Mouse (Mus musculus) B cell, adult 2 months (primary cell): ENCODE measurements at regions not wholly inside any gene's neighbourhood (a gene's known extent, or its start where the extent isn't known, plus 50 kb on each side); places are given as distances from the start of the nearest gene placed in this dataset.
"Not testable (repeated sequence)": the region's sequence is repeated elsewhere in the genome, so short reads cannot be mapped to it uniquely, and the experiment has no call there.

Source experiments
- DNase-seq, 2 experiments: peaks; one replicate each; pipeline ENCODE4 v3.0.0; 2022

- peak; percentile 6 to 17 for DNase-seq
Observed at GRCm38 (mm10) chr1:164744955-164745608, 51.4 kb upstream of the Dpt start.

DNA sequence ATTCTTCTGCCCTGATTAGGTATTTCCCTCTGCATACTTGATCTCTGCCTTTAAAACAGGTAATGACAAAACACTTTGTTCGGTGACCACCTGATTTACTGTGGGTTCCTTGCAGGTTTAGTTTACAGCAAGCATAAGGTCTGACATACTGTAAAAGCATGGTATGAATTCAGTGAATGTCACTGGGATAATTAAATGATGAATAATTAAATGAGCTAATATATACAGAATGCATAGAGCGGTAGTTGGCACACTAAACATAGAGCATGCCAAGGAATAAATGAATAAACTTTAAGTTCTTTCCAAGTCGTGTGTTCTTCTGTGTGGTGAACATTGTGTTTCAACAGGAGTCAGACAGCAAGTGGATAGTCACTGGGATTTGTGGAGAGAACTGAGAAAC, 51.9 kb upstream of the Dpt start:
- no peak for DNase-seq

- DNase-seq: not testable (repeated sequence)
Observed at GRCm38 (mm10) chr1:164742897-164743296, 53.5 kb upstream of the Dpt start.

DNA sequence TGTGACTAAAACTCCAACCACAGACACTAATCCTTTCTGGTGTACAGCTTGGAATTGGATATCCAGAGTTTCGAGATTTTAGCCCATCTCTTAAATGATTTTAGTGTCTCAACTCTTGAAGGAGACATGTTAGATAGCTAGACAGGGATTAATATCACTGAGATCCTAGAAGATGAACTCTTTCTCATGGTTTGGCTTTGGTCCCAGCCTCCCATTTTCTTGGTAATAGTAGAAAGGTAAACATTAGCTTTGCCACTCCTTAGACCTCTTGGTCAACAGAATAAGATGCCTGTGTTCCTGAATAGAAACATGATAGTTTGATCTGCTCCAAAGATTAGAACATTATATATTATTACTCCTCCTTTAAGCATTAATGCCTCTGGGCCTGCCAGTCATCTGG, 60.8 kb upstream of the Dpt start:
- no peak for DNase-seq

GRCm38 (mm10) chr1:164733741-164734140, 62.7 kb upstream of the Dpt start:
- DNase-seq: no peak

DNA sequence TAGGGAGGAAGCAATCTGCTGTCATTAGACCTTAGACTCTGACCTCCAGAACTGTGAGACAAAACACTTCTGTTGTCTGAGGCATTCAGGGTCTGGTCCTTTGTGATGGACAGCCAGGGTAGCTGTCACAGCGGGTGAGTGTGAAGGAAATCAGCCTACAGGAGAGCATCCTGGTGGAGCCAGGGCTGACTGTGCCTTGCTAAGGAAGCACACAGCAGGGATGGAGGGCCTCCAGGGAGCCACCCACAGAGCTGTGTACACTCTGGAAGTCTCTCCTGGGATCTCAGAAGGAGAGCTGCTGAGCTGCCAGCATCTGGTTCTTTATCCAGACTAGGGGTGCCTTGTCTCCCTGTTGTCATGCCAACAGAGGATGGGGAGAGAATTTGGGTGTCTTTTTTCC, 74.4 kb upstream of the Dpt start:
- DNase-seq: no peak

DNA sequence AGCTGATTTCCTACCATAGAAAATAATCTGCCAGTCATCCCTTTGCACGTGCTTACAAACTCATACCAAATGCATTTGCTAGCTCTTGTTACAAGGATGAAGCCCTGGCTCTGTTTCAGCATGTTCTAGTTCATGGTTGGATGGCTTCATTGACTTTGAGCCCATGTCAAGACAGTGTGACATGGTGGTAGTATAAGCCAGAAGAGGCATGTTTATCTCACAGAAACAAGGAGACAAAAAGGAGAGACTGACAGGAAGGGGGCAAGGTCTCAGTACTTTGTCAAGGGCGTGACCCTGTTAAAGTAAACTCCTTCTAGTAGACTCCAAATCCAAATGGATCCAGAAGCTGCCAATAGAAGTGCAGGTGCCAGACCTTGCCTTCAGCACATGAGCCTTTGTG, 81.5 kb upstream of the Dpt start:
- no peak for DNase-seq

- no peak for DNase-seq
Observed at GRCm38 (mm10) chr1:164713798-164714551, 82.5 kb upstream of the Dpt start.

DNA sequence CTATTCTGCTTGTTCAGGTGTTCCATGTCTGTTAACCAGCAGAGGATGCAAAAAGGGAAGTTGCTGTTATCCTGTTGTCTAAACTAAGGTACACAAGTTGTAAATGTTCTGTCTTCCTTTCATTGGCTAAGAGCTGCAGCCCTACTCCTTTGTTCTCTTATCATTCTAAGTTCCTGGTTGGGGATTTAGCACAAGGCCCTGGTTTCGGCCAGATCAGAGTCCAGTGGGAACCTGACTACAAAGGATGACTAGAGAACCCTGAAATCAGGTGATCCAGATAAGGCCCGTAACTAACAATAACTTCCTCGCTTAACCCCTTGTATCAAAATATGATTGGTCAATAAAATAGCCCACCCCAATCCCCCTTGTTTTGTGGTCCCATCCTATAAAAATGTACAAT, 83.9 kb upstream of the Dpt start:
- DNase-seq: no peak

DNA sequence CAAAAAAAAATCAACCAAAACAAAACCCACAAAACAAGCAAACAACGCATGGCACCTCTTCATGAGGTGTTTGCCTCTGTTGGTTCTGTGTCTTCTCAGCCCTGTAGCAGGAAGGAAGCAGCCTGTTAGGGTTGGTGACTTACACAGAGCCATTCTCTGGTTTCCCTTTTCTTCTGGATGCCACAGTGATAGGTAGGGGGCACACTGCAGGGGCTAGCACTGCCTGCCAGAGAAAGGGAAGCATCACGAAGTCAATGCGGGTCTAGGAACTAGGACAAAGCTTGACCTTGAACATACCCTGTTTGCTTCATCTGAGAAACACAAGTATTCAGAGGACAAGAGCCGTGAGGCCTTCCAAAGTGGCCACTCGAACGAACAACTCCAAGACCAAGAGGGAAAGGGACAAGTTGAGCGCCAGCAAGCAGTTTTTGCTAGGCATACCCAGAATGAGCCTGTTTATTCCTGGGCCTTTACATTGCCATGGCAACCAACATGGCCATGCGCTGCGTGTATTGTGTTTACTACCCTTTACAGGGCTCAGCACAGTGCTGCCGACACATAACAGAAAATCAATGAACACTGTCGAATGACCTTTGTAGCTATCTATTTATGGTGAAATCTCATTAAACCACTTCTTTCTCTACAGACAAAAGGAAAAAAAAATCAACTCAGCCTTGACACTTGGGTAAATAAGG, 91.9 kb upstream of the Dpt start:
- DNase-seq: no peak

DNA sequence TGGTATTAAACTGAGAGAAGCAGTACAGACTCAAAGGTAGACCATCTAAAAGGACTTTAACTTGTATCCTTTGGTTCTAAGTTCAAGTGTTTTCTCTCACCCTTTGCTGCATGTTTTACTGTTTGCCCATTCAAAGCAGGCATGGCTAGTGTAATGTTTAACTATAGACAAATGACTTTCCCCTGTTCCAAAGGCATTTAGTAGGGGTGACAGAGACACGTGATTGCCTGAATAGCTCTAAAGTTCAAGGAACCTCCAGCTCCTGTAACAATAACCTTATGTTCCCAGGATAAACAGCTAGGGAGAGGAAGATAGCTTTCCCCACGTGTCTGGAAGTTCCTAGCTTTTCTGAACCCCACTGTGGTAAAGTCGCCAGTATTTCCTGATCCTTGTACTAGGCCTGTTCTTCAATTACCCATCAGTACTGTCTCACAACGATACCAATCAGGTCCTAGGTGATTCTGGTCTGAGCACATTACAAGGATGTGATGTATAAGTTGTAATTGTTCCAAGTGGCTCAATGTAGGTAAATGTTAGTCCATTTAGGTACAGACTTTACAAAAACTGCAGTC, 92.8 kb upstream of the Dpt start:
- no peak for DNase-seq

DNA sequence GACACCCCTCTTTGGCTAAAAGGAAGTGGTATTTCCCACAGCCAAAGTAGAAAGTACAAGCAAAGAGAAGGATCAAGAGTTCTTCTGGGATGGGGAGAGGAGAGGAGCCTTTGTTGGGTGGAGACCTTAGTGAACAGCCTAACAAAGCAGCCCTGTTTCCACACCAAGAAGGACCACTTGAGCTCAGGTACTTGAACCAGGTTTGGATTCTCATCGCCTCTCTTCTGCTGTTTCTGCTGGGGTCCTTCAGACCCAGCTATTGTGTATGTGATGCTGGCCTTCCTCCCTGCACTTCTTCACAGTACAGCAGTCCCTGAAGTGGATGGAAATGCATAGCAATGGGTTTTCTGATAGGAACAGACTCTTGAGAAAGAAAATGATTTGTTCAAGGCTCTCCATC, 106.4 kb upstream of the Dpt start:
- no peak for DNase-seq

- no peak for DNase-seq
Observed at GRCm38 (mm10) chr1:164689311-164689710, 107.1 kb upstream of the Dpt start.

DNA sequence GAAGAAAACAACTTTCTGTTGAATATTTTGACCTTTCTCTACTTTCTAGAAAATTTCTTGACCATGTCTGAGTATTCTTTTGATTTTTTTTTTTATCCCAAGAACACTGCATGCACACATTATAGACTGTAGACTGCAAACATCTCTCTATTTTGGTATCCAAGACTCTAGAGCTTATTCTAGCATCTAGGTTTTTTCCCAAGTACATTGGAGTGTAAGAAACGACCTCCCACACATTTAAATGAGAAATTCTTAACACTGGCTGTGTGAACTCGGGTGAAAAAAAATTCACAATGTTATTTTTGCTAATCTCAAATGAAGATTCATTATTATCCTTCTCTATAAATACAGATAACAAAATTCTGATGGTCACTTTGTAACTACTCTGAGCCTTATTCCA, 112.0 kb upstream of the Dpt start:
- no peak for DNase-seq

- DNase-seq: no peak
Observed at GRCm38 (mm10) chr1:164683788-164684187, 112.7 kb upstream of the Dpt start.

GRCm38 (mm10) chr1:164682867-164683599, 113.4 kb upstream of the Dpt start:
- DNase-seq: no peak

DNA sequence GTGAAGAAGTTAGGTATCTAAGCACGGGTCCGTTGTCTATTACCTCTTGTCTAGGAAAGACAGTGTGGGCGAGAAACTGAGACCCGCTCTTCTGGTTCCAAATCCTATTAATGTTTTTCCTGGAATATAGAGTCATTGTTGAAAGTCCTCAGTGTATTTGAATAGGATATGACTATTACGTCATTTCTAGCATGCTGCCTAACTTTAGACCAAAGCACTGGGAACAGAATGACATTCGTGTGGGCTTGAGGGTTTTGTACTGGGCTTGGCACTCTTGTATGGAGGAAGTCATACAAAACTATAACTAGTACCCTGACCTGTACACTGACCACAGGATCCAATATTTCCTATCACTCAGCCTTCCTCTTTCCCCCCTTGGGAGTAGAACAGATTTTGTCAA, 114.0 kb upstream of the Dpt start:
- no peak for DNase-seq

DNA sequence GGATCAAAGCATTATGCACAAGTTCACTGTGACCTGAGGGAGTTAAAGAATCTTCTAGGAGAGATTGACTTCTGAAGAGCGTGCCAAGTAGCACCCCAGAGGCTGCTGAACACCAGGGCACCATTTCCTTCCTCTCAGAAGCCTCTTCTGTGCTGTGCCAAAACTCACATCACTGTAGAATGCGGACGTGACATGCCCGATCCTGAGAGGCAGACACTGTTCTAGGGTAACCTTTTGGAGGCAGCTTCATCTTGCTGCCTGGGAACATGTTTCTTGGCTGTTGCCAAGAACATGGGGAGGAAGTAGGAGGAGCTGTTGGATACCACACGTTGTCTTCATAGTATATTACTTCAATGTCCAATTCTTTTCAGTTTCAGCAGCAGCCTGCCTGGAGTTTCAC, 114.9 kb upstream of the Dpt start:
- peak in 1 of 2 experiments; percentile 8 for DNase-seq

- no peak for DNase-seq
Observed at GRCm38 (mm10) chr1:164678303-164678702, 118.1 kb upstream of the Dpt start.

DNA sequence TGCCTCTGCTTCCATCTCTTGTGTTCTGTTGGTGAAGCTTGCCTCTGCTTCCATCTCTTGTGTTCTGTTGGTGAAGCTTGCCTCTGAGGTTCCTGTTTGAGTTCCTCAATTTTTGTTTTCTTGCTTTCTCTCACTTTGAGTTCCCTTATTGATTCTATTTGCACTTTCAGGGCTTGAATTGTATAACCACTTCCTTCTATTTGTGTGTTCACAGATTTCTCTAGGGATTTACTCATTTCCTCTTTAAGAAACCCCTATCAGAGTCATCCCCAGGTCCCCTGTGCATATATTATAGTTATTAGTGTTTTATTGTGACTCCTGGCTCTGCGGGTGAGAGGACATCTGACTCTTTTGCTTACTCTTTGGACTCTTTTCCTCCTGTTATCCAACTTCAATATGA, 144.2 kb upstream of the Dpt start:
- peak; percentile 3 to 19 for DNase-seq

GRCm38 (mm10) chr1:164637901-164638462, 158.5 kb upstream of the Dpt start:
- DNase-seq: no peak

- no peak for DNase-seq
Observed at GRCm38 (mm10) chr1:164631679-164632078, 164.8 kb upstream of the Dpt start.

GRCm38 (mm10) chr1:164628840-164629239, 167.6 kb upstream of the Dpt start:
- no peak for DNase-seq
